Mouse (Mus musculus): ENCODE measurements around the gene Kcnb1.

Gene Kcnb1

DNA sequence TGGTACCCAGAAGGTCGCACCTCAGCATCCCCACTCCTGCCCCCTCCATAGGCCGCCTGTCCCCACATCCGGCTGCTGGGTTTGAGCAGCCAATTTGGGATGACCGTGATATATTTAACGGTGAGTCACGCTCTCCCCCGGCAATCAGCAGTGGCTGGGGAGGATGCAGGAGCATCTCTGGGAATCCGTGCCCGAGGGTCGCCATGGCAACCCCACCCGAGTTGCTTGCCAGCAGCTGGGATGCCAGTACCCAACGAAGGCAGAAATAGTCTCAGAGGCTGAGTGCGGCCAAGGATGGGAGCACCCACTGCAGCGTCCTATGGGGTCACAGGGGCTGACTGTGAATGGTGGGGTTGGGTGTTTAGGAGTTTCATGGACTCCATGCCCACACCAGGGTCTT lies 53.0 kb downstream of the Kcnb1 start:
- DNase-seq (ENCODE audit: inconsistent age in 2 of 2, low spot score in 1 of 2), result peak in 1 of 2 experiments; percentile 41

DNA sequence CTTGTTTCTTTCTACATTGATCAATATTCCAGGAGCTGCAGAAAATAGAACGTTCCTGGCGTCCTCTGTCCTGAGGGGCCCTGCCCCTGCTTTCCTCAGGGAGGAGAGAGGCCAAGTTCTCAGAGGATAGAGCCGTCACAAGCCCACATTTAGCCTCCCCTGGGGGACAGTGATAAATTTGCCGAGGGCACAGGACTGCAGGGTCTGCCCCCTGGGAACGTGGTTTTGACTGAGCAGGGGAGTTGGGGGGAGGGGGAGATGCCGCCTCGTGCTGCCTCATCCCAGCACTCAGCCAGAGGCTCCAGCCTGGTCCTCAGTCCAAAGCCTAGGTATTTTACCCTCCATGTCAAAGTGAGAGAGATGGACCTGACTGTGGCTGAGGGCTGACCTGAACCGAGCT lies 57.9 kb downstream of the Kcnb1 start:
- no peak for DNase-seq (ENCODE audit: inconsistent age in 2 of 2, low spot score in 1 of 2)

DNA sequence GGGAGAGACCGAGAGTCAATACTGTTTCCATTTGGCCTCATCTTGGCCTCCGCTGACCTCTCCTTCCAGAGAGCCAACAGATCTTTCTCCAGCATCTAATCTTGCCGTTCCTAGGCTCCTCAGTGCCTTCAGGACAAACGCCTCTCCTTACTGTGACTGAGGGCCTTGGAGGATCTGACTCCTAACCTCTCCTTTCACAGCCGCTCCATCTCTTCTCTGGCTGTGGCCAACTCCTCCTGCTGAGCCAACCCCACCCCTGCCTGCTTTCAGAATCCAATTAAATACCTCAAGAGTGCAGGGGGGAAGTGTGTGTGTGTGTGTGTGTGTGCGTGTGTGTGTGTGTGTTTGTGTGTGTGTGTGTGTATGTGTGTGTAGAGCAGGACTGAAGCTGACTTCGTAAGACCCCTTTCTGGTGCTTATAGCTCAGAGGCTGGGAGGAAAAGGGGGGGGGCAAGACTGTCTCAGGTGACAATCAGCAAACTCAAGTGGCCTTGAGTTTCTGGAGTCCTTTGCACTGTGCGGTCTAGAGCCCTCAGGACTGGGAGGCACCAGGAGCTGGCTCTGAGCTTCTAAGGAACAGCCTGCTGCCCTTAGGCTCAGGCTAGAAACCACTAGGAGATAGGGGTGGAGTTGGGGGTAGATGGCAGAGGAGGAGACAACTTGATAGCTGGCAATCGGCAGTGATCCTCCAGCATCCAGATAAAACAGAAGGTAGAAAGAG lies 59.7 kb downstream of the Kcnb1 start:
- peak in 1 of 2 experiments; percentile 35 for DNase-seq (ENCODE audit: inconsistent age in 2 of 2, low spot score in 1 of 2)

DNA sequence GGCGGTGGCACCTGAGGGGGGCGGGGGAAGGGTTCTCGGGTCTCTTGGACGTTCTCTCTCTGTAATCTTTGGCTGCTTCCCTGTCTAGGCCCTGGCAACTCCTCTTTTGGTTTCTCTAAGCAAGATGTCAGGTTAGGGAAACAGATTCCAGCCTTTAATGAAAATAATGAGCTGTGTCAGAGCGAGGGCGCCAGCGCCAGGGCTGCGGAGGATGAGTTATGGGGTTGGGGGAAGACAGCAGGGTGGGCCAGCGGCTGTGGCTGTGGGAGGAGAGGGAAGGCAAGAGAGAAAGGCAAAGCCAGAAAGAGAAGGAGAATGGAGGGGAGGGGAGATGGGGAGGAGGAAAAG lies 60.4 kb downstream of the Kcnb1 start:
- DNase-seq (ENCODE audit: inconsistent age in 2 of 2, low spot score in 1 of 2), result no peak

DNA sequence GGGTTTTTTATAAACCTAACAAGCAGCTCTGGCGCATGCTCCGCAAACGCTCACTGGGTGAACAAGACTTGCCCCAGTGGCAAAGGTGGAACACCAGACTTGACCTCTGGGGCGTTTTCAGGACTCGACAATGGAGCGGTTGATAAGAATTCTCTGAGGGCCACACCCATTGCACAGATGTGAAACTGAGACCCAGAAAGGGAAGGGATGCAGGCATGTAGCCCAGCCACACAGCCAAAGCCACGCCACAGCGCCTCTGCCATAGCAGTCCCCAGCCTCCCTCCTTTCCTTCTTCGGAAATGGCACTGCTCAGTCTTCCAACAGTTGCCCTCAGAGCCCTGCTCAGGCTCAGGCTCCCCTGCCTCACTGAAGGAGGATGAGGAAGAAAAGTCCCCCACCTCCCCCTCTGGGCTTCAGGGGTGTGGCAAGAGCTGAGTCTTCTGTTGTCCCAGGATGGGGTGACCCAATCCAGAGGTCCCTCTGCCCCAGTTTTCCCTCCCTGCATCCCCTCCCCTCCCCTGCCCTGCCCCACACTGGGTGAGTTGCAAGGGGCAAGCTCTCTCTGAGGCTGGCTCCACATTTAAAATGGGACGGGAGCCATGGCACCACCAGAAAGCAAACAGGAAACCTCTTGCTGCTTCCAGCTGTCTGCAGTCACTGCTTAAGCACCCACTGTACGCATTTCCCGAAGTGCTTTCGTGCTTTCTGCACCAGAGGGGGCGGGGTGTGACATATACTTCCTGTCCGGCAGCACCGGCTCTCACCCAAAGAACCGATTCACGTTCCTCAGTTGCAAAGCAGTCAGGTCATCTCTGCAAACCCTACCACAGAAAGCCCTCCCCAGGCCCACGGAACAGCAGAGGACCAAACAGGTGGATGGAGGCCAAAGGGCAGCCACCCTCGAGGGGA lies 61.0 kb downstream of the Kcnb1 start:
- peak in 1 of 2 experiments; percentile 64 for DNase-seq (ENCODE audit: inconsistent age in 2 of 2, low spot score in 1 of 2)

DNA sequence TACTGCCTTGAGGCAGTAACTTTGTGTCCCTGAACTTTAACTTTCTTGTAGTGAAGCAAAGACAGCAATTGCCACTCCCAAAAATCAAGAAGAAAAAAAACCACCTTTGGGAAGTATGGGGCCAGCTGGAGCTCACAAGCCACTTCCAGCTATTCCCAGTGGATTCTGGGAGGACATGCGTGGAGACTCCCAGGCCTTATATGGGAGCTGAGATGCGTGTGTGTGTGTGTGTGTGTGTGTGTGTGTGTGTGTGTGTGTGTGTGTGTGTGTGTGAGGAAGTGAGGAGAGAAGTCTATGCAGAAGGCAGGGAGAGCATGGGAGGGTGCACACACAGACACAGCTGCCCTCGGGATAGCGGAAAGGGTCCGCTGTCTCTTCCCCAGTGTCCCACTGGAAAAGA lies 62.6 kb downstream of the Kcnb1 start:
- DNase-seq (ENCODE audit: inconsistent age in 2 of 2, low spot score in 1 of 2), result no peak

DNA sequence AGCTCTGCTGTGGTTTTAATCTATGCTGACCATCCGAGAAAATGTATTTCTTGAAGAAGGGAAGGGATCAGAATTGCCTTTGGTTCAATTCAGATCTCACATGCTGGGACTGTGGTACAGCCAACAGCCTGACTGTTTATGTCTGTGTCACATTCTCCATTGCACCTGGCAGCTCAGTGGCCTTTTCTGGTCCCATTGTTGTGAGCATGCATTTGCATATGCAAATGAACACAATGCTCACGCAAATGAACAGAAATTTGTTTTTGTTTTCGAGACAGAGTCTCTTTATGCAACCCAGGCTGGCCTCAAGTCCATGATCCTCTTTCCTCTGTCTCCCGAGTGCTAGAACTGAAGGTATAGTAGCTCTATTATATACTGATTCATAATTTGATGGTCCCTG lies 64.2 kb downstream of the Kcnb1 start:
- DNase-seq (ENCODE audit: inconsistent age in 2 of 2, low spot score in 1 of 2), result no peak

DNA sequence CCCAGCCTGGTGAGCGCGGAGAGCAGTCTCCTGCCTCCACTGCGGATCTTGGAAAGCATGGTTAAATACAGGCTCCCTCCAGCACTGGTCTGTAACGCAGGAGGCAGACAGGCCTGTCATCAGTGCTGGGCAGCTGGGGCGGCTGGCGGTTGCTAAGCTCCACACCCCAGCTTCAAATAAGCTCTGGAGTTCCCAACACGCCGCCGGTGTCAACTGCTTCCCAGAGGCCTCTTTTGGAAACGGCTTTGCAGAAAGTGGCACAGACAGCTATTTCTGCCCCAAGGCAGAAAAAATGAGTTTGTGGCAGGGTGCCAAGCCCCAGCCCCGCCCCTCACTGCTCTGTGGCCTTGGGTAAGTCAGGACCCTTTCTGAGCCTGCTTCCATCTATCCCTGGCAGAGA lies 66.0 kb downstream of the Kcnb1 start:
- DNase-seq (ENCODE audit: inconsistent age in 2 of 2, low spot score in 1 of 2), result peak; percentile 59 to 79

DNA sequence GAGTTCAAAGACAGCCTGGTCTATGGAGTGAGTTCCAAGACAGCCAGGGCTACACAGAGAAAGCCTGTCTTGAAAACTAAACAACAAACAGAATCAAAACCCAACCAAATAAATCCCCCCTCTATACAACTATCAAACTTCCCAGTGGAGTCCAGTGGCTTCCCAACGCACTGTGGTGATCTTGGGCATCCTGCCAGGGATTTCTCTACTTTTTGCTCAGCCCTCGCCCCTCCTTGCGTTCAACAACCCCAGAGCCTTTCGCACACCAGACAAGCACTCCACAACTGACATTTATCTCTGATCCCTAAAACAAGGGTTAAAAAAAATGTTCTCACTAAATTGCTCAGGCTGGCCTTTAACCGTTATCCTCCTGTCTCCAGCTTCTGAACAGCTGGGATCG lies 67.2 kb downstream of the Kcnb1 start:
- DNase-seq (ENCODE audit: inconsistent age in 2 of 2, low spot score in 1 of 2), result no peak

DNA sequence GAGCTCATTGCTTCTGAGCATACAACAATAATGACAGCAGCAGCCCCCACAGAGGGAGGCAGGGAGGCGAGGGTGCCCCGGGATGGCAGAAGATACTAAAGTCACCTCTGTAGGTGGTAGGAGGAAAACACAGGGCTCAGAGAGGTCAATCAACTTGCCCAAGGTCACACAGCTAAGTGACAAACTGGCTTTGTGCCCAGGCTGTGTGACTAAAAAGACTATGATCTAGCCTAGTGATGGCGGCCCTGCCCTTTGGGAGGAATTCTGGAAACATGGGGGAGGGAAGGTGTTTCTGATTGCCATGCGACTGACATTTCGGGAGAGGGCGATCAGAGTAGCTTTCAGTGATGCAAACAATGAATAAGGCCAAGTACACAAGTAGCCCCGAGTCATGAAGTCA lies 68.0 kb downstream of the Kcnb1 start:
- peak; percentile 55 to 82 for DNase-seq (ENCODE audit: inconsistent age in 2 of 2, low spot score in 1 of 2)

DNA sequence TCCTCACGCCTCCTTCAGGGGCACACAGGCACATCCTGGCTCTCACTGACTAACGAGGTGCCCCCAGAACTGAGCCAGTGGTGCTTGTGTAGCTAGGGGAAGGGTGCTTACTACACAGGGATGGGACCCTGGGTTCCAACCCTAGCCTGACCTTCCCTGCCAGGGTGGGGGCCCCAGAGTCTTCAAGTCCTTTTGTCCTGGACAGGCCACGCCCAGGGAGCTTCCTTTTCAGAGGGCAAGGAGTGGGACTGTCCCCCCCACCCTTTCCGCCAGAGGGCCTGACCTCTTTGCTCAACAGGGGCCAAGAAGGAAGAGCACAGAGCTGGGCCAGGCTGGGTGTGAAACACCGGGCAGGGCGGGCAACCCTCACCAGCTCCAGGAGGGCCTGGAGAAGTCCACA lies 68.7 kb downstream of the Kcnb1 start:
- DNase-seq (ENCODE audit: inconsistent age in 2 of 2, low spot score in 1 of 2), result peak; percentile 77 to 82

DNA sequence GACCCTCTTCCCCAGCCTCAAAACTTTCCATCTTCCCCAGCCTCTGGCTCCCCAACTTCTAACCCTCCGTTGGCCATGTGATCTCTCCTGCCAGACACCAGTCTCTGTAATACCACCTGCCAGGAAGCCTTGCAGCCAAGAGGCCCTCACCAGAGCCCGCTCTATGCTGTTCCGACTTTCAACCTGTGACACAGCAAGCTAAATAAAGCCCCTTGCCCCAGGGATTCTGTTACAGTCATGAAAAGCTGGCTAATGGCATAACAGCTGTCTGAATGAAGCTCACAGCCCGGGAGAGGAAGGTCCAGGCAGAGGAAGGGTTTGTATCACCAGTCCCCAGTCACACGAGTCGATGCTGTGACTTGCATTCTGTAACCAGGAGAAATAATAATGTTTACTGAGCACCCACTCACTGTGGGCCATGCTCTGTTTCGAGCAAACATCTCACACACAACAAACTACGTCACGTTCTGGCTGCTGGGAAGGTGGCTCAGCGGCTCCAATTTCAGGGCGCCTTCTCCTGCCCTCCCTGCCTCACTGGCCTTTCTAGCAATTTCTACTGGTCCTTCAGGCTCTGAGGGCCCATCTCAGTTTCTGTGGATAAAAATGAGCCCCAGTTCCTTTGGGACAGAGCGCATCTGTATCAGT lies 69.6 kb downstream of the Kcnb1 start:
- no peak for DNase-seq (ENCODE audit: inconsistent age in 2 of 2, low spot score in 1 of 2)

DNA sequence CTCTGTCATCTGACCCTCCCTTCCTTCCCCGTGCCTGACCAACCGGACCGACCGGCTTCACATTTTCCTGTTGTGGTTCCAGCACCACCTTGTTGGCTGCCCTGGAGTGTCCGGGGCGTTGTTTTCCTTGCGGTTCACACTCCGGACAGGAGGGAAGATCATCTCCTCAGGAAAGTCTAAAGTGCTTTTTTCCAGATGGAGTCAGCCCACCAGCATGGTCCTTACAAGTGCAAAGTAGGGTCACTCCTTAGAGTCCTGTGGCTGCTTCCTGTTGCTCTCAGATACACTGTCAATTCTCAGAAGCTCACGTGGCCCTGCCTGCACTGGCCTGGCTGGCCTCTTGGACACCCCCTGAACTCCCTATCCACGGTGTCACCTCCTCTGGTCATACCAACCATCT lies 71.9 kb downstream of the Kcnb1 start:
- DNase-seq (ENCODE audit: inconsistent age in 2 of 2, low spot score in 1 of 2), result peak; percentile 61 to 73

DNA sequence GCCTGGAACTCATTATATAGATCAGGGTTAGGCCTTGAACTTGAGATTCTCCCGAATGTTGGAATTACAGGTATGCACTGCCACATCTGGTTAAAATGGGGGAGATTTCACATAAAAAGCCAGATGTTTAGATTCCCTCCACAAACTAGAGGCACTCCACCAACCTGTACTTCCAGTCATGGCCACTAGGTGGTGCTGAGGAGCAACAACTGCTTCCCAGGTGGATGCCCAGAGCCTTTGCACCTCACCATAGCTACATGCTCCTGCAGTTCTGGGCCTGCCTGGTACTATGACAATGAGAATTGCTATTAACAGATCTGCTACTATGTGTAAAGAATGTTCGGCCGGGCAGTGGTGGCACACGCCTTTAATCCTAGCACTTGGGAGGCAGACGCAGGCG lies 77.2 kb downstream of the Kcnb1 start:
- peak; percentile 78 to 94 for DNase-seq (ENCODE audit: inconsistent age in 2 of 2, low spot score in 1 of 2)

DNA sequence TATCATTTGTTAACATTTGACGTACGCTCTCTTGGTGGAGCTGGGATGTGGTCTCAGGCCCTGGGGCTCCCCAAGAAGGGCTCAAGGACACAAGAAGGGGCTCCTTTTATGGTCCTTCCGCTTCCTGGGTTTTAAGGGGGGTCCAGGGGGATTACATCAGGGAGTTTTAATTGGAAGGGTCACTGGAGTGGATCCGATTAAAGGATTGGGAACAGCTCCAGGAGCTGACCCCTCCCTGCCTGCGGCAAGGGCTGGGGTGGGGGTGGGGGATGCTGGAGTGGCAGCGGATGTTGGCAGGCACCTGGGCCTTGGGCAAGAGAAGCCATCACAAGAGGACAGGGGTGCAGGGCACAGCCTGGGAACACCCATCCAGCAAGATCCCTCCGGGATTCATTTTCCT lies 77.7 kb downstream of the Kcnb1 start:
- DNase-seq (ENCODE audit: inconsistent age in 2 of 2, low spot score in 1 of 2), result no peak

DNA sequence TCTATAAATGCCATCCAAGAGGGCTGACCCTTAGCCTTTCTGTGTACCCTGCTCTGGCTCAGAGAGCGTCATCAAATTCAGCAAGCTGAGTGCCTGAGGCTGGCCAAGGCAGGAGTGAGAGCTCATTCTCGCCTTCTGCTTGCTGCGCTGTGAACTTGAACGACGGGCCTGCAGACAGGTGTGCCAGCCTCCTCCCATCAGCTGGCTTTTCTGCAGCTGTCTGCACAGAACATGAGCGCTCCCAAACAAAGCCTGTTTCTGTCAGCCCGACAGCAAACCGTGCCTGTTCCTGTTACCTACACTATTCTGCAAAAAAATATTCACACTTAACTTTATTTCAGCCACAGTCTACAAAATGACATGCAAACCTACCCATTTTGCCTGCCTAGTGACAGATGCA lies 80.4 kb downstream of the Kcnb1 start:
- no peak for DNase-seq (ENCODE audit: inconsistent age in 2 of 2, low spot score in 1 of 2)

DNA sequence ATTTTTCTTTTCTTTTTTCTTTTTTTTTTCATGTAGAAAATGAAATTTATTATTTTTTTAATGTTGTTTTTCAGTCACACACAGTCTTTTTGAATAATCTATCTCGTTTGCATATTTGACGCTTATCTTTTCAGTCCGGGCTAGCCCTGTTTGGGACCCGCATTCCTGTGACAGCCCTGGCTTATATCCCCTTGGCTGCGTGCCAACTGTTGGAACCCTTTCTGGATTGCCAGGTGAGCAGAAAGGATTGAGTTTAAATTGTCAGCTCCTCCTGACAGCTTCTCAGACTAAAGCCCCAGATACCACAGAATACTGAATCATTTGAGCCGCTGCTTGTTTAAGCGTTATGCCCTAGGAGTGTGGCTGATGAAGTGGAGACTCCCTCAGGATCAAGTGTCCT lies 86.4 kb downstream of the Kcnb1 start:
- DNase-seq (ENCODE audit: inconsistent age in 2 of 2, low spot score in 1 of 2), result no peak

DNA sequence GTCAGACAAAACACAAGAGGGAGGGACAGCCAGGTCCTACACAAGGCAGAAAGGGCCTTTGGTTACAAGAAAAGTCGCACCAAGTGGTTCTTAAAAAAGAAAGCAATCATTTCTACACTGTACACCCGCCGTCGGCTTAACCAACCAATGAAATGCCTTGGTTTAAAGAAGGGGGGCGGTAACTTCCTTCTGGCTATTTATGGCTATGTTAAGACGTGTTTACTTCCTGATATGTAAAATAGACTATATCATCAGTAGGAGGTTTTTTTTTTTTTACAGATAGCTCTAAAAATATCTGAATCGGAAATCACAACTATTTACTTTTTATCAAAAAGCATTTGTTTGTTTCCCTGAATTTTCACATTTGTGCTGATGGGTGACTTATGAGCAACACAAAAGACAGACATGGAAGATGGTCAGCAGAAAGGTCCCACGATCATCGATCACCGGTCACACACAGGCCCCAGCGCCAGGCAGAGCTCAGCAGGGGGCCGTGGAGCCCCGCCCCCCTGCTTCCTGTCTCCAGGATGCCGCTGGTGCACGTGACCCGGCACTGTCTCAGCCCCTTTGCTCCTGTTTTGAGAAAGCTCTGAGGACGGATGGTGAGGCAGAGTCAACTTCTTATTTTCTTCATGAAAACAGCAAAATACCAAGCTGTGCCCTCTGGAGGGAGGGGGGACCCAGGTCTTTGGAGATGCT lies 88.1 kb downstream of the Kcnb1 start:
- peak; percentile 54 to 56 for DNase-seq (ENCODE audit: inconsistent age in 2 of 2, low spot score in 1 of 2)

DNA sequence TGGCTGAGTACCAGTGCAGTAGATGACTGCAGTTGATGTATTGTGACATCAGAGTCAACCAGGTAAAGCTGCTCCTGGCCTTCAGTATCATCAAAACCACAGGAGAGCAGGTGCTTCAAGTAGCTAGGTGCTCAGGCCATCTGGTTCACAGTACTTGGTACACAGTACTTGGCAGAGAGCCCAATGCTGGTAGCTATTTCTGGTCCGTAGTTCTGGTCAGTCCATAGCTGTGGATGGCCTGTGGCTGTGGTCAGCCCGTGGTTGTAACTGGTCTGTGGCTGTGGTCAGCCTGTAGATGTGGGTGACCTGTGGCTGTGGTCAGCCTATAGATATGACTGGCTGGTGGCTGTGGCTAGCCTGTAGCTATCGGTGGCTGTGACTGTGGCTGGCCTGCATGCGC lies 95.3 kb downstream of the Kcnb1 start:
- no peak for DNase-seq (ENCODE audit: inconsistent age in 2 of 2, low spot score in 1 of 2)

DNA sequence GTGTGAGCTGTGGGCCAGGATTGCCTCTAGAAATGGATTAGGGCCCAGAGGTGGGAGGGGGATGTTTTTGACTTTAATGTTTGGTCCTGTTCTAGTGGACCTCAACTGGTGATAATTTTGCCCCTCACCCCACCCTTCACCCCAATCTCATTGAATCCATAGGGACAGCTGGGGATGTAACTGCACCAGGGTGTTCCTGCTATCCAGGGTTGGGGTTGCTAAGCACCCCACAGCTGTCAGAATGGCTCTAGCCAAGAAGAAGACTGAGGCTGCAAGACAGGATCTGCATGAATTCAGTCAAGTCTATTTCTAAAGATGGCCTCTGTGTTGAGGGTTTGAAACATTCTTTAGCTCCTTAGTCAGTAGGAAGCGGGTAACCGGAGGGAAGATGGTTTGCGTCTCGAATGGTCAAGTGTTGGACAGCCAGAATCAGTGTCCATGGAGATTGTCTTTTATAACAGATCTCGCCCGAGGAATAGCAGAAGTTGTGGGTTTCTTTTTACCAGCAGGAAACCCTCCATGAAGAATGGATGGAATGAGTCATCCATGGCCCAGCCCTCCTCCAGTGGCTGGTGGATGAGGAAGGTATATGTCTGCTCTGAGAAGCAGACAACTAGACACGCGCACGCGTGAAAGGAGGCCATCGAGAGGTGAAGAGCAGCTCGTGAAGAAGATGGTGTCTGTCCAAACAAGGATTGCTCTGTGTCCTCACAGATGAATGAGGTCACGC lies 96.6 kb downstream of the Kcnb1 start:
- DNase-seq (ENCODE audit: inconsistent age in 2 of 2, low spot score in 1 of 2), result no peak

DNA sequence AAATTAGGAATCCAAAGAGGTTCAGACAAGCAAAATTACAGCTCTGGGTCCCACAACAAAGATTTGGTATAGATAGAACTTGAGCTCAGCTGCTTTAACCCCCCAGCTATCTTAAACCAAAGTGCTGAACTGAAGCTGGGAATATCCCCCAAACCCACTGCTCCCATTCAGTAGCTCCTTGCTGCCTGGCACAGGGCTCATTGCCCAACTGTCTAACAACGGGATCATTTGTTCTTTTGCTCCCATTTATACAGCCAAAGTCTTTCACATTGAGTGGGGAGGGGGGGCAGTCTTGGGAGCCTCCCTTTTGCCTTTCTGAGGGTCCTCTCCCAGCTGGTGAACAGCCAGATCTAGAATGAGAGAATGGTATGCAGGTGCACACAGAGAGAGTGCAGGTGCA lies 99.7 kb downstream of the Kcnb1 start:
- no peak for DNase-seq (ENCODE audit: inconsistent age in 2 of 2, low spot score in 1 of 2)
